Mouse (Mus musculus): ENCODE measurements around the gene Tnfsfm13. TPM values are rescaled to one million over a fixed set of nuclear protein-coding genes. Genes with fewer than 3 reads are reported as not detected.

The Tnfsfm13 gene
- total RNA-seq, 1 experiment from 2014 or later = 1.5 TPM

Other genes with a start within 250 kb of the Tnfsfm13 start
- gene Dnah2, start 147.0 kb downstream of the Tnfsfm13 start, total RNA-seq (2017) = under 0.01 TPM in 1 of 2 replicates, not detected in the other
- gene Efnb3, start 135.9 kb downstream of the Tnfsfm13 start, total RNA-seq (2017) = 0.10 TPM in 1 of 2 replicates, not detected in the other
- gene Wrap53, start 115.8 kb downstream of the Tnfsfm13 start, total RNA-seq (2017) = 4.6 and 6.4 TPM in 2 replicates
- gene Trp53, start 115.7 kb downstream of the Tnfsfm13 start, total RNA-seq (2017) = 68.4 and 96.6 TPM in 2 replicates
- 1.0 and 7.6 TPM in 2 replicates for gene Atp1b2, start 90.2 kb downstream of the Tnfsfm13 start, total RNA-seq (2017)
- not detected in 2 replicates for gene Shbg, start 78.2 kb downstream of the Tnfsfm13 start, total RNA-seq (2017)
- gene Sat2, start 74.1 kb downstream of the Tnfsfm13 start, total RNA-seq (2017) = 1.4 TPM in 1 of 2 replicates, not detected in the other
- 51.2 and 60.8 TPM in 2 replicates for gene Fxr2, start 63.1 kb downstream of the Tnfsfm13 start, total RNA-seq (2017)
- 1.5 TPM in 1 of 2 replicates, not detected in the other for gene Sox15, start 40.8 kb downstream of the Tnfsfm13 start, total RNA-seq (2017)
- 41.3 and 73.7 TPM in 2 replicates for gene Mpdu1, start 33.5 kb downstream of the Tnfsfm13 start, total RNA-seq (2017)
- 11.4 and 16.7 TPM in 2 replicates for gene Cd68, start 29.9 kb downstream of the Tnfsfm13 start, total RNA-seq (2017)
- 838 and 888 TPM in 2 replicates for gene Eif4a1, start 23.7 kb downstream of the Tnfsfm13 start, total RNA-seq (2017)
- gene Senp3, start 14.0 kb downstream of the Tnfsfm13 start, total RNA-seq (2017) = 99.1 and 105 TPM in 2 replicates
- 13.9 and 15.9 TPM in 2 replicates for gene Tnfsf13, start 10.3 kb downstream of the Tnfsfm13 start, total RNA-seq (2017)
- gene Tnfsf12, start 249 bp downstream of the Tnfsfm13 start, total RNA-seq (2017) = 1.4 and 3.3 TPM in 2 replicates
- 11.3 and 55.7 TPM in 2 replicates for gene Polr2a, start 62.5 kb upstream of the Tnfsfm13 start, total RNA-seq (2017)
- not detected in 2 replicates for gene Slc35g3, start 65.9 kb upstream of the Tnfsfm13 start, total RNA-seq (2017)
- 4.4 and 6.9 TPM in 2 replicates for gene Zbtb4, start 69.8 kb upstream of the Tnfsfm13 start, total RNA-seq (2017)
- gene Chrnb1, start 99.8 kb upstream of the Tnfsfm13 start, total RNA-seq (2017) = 11.4 and 21.2 TPM in 2 replicates
- 3.9 and 5.4 TPM in 2 replicates for gene Fgf11, start 105.8 kb upstream of the Tnfsfm13 start, total RNA-seq (2017)
- 0.30 and 1.0 TPM in 2 replicates for gene Tmem102, start 109.5 kb upstream of the Tnfsfm13 start, total RNA-seq (2017)
- not detected in 2 replicates for gene Gm39566, start 119.2 kb upstream of the Tnfsfm13 start, total RNA-seq (2017)
- not detected in 2 replicates for gene Spem2, start 122.4 kb upstream of the Tnfsfm13 start, total RNA-seq (2017)
- gene Spem1, start 126.1 kb upstream of the Tnfsfm13 start, total RNA-seq (2017) = not detected in 2 replicates
- 8.7 and 17.8 TPM in 2 replicates for gene Nlgn2, start 141.7 kb upstream of the Tnfsfm13 start, total RNA-seq (2017)
- 130 and 149 TPM in 2 replicates for gene Tmem256, start 142.4 kb upstream of the Tnfsfm13 start, total RNA-seq (2017)
- gene Plscr3, start 150.3 kb upstream of the Tnfsfm13 start, total RNA-seq (2017) = 27.2 and 33.3 TPM in 2 replicates
- gene Tnk1, start 162.6 kb upstream of the Tnfsfm13 start, total RNA-seq (2017) = 0.50 and 4.4 TPM in 2 replicates
- gene Tmem95, start 181.9 kb upstream of the Tnfsfm13 start, total RNA-seq (2017) = not detected in 2 replicates
- 1.3 and 2.7 TPM in 2 replicates for gene Kctd11, start 185.3 kb upstream of the Tnfsfm13 start, total RNA-seq (2017)
- gene Acap1, start 199.4 kb upstream of the Tnfsfm13 start, total RNA-seq (2017) = 136 and 171 TPM in 2 replicates
- gene 2810408A11Rik, start 204.9 kb upstream of the Tnfsfm13 start, total RNA-seq (2017) = 12.1 and 33.3 TPM in 2 replicates
- gene Neurl4, start 205.0 kb upstream of the Tnfsfm13 start, total RNA-seq (2017) = 23.3 and 34.1 TPM in 2 replicates
- gene Gps2, start 217.8 kb upstream of the Tnfsfm13 start, total RNA-seq (2017) = 37.0 and 64.9 TPM in 2 replicates
- 553 and 938 TPM in 2 replicates for gene Eif5a, start 225.9 kb upstream of the Tnfsfm13 start, total RNA-seq (2017)
- gene Ybx2, start 239.7 kb upstream of the Tnfsfm13 start, total RNA-seq (2017) = 0.60 TPM in 1 of 2 replicates, not detected in the other

Data from hematopoietic stem cell, adult 5-6 weeks (primary cell).